Mouse (Mus musculus) testis, postnatal 14 days (tissue): ENCODE results near the gene Ncoa1.
"Not testable (repeated sequence)": the region's sequence is repeated elsewhere in the genome, so short reads cannot be mapped to it uniquely, and the experiment has no call there.

Experiments
- DNase-seq: peaks from one replicate; pipeline ENCODE4 v3.0.0; 2021; ENCODE audit warnings: low spot score

Ncoa1 gene

GRCm38 (mm10) chr12:4306712-4307313, 170.2 kb downstream of the Ncoa1 start:
- DNase-seq = no peak

GRCm38 (mm10) chr12:4299300-4299699, 177.7 kb downstream of the Ncoa1 start:
- no peak for DNase-seq

- DNase-seq = no peak
These were observed 178.4 kb downstream of the Ncoa1 start for GRCm38 (mm10) chr12:4298626-4299025.

GRCm38 (mm10) chr12:4295881-4296280, 181.1 kb downstream of the Ncoa1 start:
- DNase-seq = no peak

DNA sequence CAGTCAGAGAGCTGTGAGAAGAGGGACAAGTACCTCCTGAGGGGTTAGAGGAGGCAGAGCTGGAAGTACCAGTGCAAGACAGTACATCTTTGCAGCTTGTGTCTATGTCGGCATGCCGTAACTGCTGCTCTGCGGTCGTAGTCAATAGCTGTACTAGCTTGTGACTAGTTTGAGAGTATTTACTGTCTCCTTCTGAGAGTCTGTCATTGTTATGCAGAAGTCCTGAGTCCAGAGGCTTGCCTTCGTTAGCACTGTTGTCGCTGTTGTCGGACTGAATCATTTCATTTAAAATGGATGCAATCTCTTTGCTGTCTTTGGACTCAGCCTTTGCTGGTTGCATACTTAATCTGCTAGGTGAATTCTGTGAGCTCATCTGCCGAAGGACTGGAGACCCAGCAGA, 181.7 kb downstream of the Ncoa1 start:
- DNase-seq = no peak

DNA sequence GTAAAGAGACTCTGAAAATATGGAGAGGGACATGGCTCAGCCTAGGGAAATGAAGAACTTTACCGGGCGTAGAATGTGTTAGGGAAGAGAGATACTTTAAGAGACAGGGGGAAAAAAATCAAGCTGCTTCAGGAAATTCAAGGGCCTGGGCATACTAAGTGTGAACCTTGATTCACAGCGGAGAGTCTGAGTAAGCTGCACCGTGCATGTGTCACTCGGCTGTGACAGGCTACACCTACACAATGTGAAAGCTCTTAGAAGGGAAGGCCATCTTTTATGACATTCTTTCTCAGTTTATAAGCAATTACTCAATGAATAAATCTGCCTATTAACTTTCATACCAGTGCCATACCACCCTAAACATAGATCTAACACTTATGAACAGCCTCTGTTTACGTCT, 183.2 kb downstream of the Ncoa1 start:
- no peak for DNase-seq

- no peak for DNase-seq
These were observed 191.8 kb downstream of the Ncoa1 start for GRCm38 (mm10) chr12:4285186-4285585.

- DNase-seq = no peak
These were observed 197.1 kb downstream of the Ncoa1 start for GRCm38 (mm10) chr12:4279878-4280277.

- DNase-seq = no peak
These were observed 197.8 kb downstream of the Ncoa1 start for GRCm38 (mm10) chr12:4278978-4279755.

DNA sequence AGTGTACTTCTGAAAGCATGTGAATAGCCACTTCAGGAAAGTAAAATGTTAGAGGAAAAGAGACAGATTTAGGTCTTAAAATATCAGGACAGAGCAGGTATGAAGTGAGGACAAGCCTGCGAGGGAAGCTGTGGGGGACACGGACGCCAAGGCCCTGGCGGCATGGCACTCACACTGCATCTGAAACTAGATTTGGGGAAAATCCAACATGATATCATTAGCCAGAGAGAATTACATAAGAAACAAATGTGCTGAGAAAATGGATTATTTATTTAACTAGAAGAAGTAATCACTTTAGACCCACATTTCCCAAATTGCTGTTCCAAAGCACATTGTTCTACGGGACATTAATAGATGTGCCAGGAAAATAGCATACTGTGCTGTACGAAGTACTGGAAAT, 205.9 kb downstream of the Ncoa1 start:
- no peak for DNase-seq

GRCm38 (mm10) chr12:4267765-4268164, 209.2 kb downstream of the Ncoa1 start:
- DNase-seq = no peak

DNA sequence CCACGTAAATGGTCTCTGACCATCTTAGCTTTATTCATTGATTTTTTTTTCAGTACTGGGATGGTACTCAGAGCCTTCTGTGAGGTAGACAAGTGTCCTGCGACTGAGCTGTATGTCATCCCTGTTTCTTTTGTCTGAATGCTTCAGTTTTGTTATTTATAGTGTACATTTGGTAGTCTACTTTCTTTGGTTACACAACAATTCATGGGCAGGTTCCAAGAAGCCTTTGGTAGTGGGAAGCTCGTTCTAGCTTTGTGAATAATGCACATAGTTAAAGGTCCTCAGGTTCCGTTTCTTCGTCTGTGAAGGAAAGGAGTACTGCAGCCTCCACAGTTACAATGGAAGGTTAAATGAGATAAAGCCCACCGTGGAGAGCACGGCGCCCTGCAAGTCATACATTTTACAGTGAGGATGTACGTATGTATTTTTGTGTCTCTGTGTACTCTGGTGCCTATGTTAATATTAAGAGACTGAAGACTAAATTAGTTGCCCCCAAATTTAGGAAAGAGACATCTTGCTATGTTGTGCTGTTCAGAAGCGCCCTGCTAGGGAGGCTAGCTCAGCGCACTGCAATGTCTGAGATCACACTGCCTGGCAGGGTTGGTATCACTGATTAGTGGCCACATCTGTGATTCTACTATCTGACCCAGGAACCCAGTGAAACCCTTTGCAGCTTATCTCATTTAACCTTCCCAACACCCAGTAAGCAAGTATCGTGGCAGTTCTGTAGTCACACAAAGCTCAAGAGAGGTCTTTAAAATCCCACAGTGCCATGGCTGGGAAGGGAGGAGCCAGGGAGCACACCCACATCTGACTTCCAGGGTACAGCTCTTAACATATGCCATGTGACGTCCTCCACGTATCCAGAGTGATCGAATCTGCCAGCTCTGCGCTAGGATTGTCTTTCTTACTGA, 224.0 kb downstream of the Ncoa1 start:
- DNase-seq = no peak

DNA sequence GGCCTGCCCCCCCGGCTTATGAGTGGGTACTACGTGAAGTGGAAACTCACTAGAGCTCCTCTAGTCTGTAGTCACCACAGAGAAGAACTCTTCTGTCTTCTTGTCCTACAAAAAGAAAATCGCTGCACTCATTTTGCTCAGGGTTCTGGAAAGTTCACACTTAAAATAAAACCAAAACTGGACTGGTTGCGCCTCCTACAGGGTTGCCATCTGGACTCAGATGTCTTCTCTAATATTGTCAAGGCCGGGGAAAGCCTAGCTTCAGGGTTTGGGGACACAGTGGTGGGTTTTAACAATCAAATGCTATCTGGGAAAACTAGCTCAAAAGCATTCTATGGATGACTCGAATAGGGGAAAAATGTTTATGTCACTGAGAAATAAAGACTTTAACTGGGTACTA, 227.2 kb downstream of the Ncoa1 start:
- DNase-seq = no peak

- no peak for DNase-seq
These were observed 231.2 kb downstream of the Ncoa1 start for GRCm38 (mm10) chr12:4245742-4246141.

- no peak for DNase-seq
These were observed 233.2 kb downstream of the Ncoa1 start for GRCm38 (mm10) chr12:4243805-4244204.

GRCm38 (mm10) chr12:4240281-4240680, 236.7 kb downstream of the Ncoa1 start:
- DNase-seq = not testable (repeated sequence)

DNA sequence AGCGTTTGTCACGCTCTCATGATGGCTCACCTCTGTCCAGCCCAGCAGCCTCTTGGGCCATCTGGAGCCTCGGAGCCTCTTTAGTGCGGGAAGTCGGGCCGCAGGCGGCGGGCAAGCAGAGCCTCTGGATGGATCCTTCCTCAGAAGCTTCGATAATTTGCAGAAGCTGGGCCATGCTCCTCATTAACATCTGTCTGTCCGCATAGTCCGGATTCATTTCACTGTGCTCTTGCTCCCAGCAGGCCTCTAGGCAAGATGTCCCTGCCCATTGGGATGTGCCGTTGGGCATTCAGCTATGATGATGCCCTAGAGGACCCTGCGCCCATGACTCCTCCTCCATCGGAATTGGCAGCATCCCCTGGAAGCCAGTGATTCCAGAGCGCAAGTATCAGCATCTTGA, 239.5 kb downstream of the Ncoa1 start:
- no peak for DNase-seq

GRCm38 (mm10) chr12:4233572-4234508, 243.1 kb downstream of the Ncoa1 start, which contains the start of the genes Ptrhd1 and Cenpo:
TSS of gene Ptrhd1 (plus strand) at chr12:4234027.
TSS of gene Cenpo (minus strand) at chr12:4234294.
- DNase-seq = peak; percentile 93

DNA sequence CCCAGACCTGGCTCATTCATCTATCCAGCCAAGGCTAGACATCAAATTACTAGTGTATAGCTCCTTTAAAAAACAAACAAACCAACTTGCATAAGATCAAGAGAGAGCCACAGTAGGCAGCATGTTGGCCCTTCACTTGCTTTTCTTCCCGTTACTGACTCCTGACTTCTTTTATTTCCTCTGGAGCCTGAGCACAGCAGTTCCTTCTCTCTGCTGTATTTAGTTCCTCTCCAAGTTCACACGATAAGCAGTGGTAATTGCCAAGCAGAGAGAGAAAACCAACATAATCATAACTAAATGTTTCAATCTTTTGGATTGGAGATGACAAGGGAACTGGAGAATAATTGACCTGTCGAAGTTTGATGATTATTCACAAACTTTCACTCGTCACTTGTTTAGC, 244.2 kb downstream of the Ncoa1 start:
- no peak for DNase-seq

- no peak for DNase-seq
These were observed 246.8 kb downstream of the Ncoa1 start for GRCm38 (mm10) chr12:4230156-4230555.

DNA sequence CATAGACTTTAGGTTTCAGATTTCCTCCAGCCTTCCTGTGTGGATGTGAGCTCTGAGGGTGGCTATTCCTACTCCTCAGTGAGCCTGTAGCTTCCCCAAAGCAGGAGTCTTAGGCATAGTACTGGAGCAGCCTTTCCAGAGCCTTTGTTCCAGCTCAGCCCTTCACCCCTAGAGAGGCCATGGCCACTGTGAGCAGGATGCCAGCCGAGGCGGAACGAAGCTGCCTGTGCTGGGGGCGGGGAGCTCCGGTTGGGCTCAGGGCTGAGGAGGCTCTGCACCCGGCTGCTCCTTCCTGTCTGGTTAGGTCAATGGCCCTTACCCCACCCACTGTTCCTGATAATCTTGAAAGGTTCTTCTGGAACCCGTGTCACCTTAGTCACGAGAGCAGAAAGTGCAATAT, 264.1 kb downstream of the Ncoa1 start:
- peak; percentile 62 for DNase-seq
